Mouse (Mus musculus) T-helper 1 cell (primary cell): ENCODE measurements around the gene Olfr1128.
"Not testable (repeated sequence)": the region's sequence is repeated elsewhere in the genome, so short reads cannot be mapped to it uniquely, and the experiment has no call there.

Source experiments
- in situ Hi-C: fragments of 300-600 bp; cut with MboI, MseI; formaldehyde crosslinking; loops from one replicate; pipeline ENCODE4 v1.15.1; 2025; ENCODE audit warnings: high pct_unique_total_duplicates

The Olfr1128 gene

DNA sequence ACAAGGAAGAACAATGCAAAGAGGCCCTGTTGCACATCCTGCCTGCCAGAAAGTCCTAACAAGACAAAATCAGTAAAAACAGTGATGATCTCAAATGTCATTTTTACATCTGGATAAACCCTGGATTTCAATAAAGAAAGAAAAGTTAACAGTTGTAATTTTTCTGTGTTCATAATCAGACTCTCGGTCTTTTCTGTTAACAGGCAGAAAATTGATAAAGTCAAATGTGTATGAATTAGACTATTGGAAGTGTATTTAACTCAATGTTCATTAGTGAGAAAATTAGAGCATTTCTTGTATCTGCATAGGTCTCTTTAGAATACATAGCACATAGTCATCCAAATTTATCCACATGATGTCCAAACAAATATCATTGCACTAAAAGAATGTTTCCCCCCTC lies at the start of gene Olfr1128:
Olfr1128 (minus strand) TSS at position 101 of the 400 bp plus-strand sequence.
- in situ Hi-C loops = no loop called here

DNA sequence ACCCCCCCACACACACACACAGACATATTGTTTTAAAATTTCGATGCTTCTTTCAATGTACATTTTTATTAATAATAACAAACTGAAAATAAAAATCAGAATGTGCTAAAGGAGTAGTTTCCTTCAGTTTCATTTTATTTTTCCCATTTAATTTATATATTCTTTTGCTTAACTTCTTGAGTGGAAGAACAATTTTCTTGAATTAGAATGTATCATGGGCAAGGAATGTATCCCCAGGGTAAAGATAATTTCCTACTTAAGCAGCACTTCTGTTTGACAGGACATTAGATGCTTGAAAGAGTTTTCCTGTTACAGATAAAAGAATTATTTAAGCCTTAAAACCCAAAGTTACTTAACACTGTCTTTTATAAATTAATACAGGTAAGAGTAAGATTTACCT lies 28.3 kb upstream of the Olfr1128 start, which contains the start of gene Olfr1129:
Olfr1129 (plus strand) TSS at position 301 of the 400 bp plus-strand sequence.
- in situ Hi-C loops = not testable (repeated sequence)

GRCm38 (mm10) chr2:87534826-87535225 lies 10.5 kb downstream of the Olfr1128 start:
- in situ Hi-C loops = no loop called here

DNA sequence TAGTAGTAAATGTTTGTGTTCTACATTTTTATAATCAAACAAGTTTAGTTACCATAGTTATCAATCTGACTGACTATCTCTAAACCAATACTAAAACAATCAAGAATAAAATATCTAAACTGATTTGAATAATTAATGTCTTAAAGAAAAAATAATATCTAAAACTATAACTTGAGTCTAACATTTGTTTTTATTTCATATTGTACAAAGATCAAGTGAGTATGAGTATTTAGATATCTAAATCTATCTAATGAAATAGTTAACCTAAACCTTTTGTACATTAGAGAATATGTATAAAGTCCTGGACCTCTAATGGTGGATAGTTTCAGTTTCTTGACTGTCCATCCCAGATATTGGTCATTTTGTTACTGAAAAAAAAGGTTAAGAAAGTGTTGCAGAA lies 13.8 kb downstream of the Olfr1128 start, which contains the start of gene Olfr153:
Olfr153 (plus strand) TSS at position 301 of the 400 bp plus-strand sequence.
- in situ Hi-C loops = no loop called here

DNA sequence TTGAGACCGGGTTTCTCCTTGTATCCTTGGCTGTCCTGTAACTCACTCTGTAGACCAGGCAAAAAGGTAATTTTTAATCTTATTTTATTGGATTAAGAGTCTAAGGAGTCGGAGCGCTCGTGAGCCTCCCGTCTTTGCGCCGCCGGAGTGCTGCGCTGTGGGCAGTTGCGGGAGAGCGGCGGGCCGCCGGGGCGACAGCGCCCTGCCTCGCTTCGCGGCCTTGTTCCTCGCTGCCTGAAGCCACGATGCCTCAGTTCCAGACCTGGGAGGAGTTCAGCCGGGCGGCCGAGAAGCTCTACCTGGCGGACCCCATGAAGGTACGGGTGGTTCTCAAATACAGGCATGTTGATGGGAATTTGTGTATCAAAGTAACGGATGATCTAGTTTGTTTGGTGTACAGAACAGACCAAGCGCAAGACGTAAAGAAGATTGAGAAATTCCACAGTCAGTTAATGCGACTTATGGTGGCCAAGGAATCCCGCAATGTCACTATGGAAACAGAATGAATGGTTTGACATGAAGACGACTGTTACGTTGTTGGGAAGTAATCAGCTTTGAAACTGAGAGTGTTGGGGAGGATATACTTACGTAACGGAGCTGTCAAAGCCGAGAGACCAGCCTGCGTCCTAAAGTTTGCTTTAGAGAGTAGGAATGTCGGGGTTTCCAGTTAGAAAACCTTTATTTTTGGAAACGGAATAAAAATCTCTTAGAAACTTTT lies 19.3 kb downstream of the Olfr1128 start:
- in situ Hi-C loops = not testable (repeated sequence)

DNA sequence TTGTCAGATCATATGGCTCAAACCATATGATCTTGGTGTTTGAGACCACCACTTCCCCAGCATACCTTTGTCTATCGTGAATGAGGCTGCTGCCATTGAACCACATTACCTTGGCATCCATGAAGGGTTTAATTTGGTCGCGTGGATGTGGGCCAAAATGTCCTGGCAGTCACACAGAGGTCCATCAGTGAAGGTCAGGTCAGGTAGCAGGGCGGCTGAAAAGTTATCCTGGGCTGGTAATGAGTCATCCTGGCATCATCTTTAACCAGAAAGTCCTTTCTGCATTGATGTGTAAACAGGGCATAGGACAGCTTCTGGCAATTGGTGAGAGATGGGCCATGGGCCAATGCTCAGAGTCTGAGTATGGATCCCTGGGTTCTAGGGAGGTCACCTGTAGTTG lies 24.7 kb downstream of the Olfr1128 start:
- in situ Hi-C loops = no loop called here

DNA sequence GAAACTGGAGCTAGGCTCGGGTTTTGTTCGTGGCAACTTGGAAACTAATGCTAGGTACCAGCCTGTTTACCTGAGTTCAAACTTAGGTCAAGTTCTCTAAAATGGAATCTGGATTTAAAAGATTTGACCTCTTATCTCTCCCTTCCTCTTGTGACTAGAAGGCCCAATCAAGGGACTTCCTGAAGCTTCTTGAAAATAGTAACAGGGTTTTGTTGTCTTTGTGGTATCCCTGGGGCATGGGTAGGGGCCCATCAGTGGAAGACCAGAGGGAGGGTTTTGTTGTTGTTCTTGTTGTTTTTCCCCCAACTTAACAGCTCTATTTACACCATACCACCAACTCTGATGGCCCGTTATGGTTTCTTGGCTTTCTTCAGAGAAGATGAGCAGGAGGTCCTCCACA lies 28.8 kb downstream of the Olfr1128 start:
- in situ Hi-C loops = no loop called here

DNA sequence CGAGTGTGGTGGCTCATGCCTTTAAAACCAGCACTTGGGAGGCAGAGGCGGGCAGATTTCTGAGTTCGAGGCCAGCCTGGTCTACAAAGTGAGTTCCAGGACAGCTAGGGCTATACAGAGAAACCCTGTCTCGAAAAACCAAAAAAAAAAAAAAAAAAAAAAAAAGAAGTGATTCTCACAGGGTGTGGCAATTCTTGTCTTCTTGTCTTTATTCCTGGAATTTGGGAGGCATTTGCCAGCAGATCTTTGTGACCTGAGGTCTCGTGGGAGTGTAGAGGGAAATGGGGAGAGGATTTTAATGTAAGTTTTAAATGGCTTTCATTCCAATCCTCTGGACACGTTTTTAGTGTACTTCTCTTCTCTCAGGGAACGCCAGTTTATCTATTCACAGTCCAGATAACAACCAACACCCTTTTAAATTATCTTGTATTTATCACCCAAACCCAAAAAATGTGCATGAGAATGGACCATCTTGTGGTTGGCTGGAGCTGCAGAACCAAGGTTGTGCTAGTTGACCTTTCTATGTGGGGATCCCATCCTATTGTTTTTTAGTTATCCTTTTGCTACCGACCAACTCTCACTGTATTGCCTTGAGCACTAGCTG lies 29.8 kb downstream of the Olfr1128 start:
- in situ Hi-C loops = no loop called here

DNA sequence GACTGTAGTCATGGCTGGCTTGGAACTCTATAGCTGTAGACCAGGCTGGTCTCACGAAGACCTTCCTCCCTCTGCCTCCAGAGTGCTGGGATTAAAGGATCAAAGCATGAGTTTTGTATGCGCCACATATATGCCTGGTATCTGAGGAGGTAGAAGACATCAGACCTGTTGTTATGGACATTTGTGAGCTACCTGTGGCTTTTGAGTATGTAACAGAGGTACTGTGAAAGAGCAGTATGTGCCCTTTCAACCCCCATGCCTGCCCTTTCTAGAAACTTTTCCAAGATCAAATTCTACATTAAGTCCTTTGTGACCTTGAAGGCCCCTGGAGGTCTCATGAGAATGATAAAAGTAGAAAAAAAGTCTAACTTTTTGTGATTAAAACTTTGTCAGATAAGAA lies 30.3 kb downstream of the Olfr1128 start:
- in situ Hi-C loops = no loop called here

DNA sequence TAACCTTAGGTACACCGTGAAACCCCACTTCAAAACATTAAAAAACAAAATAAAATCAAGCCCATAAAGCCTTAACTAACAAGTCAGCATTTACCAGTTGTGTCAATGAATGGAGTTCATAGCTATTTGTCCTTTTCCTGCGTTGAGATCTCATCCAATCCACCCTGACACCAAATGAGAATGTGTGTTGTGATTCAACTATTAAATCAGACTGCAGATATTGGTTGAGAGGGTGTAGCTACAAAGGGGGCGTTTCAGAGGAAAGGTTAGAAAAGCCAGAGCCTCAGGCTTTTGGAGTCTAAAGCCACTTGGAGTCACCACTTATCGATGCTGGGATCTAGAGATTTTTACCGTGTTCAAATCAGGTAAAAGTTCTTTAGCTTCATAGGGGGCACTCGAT lies 39.1 kb downstream of the Olfr1128 start, which contains the start of gene Pramel6:
Pramel6 (plus strand) TSS at position 301 of the 400 bp plus-strand sequence.
- in situ Hi-C loops = no loop called here

GRCm38 (mm10) chr2:87496993-87497392 lies 48.3 kb downstream of the Olfr1128 start, which contains the start of gene Pramel7:
Pramel7 (minus strand) TSS chr2:87497093.
- in situ Hi-C loops = not testable (repeated sequence)
